Mouse (Mus musculus) NIH3T3 (cell line): ENCODE measurements at regions not wholly inside any gene's neighbourhood (a gene's known extent, or its start where the extent isn't known, plus 50 kb on each side); places are given as distances from the start of the nearest gene placed in this dataset.

Source experiments
- DNase-seq: peaks from one replicate; pipeline ENCODE4 v3.0.0-alpha.2; 2012; ENCODE audit warnings: low read depth

- no peak for DNase-seq
These were observed 82.4 kb upstream of the Unc93a2 start for GRCm38 (mm10) chr17:7467638-7468037.

GRCm38 (mm10) chr17:7464901-7465300, 79.6 kb upstream of the Unc93a2 start:
- DNase-seq: peak; percentile 2

- DNase-seq: no peak
These were observed 75.9 kb upstream of the Unc93a2 start for GRCm38 (mm10) chr17:7461164-7461563.

- no peak for DNase-seq
These were observed 71.7 kb upstream of the Unc93a2 start for GRCm38 (mm10) chr17:7456939-7457338.

GRCm38 (mm10) chr17:7443822-7444221, 58.6 kb upstream of the Unc93a2 start:
- DNase-seq: peak; percentile 76

GRCm38 (mm10) chr17:7435075-7435474, 49.8 kb upstream of the Unc93a2 start:
- DNase-seq: no peak
